Mouse (Mus musculus): ENCODE data around the gene Hopx. TPM values are rescaled to one million over a fixed set of nuclear protein-coding genes. Genes with fewer than 3 reads are reported as not detected.

Gene Hopx
- 8.4 TPM for polyA plus RNA-seq (2014; fragmentation: Illumina TruSeq; extraction: RNeasy Lipid Tissue Mini Kit (QIAGEN cat#74804); ENCODE audit: low read depth, low replicate concordance)

DNA sequence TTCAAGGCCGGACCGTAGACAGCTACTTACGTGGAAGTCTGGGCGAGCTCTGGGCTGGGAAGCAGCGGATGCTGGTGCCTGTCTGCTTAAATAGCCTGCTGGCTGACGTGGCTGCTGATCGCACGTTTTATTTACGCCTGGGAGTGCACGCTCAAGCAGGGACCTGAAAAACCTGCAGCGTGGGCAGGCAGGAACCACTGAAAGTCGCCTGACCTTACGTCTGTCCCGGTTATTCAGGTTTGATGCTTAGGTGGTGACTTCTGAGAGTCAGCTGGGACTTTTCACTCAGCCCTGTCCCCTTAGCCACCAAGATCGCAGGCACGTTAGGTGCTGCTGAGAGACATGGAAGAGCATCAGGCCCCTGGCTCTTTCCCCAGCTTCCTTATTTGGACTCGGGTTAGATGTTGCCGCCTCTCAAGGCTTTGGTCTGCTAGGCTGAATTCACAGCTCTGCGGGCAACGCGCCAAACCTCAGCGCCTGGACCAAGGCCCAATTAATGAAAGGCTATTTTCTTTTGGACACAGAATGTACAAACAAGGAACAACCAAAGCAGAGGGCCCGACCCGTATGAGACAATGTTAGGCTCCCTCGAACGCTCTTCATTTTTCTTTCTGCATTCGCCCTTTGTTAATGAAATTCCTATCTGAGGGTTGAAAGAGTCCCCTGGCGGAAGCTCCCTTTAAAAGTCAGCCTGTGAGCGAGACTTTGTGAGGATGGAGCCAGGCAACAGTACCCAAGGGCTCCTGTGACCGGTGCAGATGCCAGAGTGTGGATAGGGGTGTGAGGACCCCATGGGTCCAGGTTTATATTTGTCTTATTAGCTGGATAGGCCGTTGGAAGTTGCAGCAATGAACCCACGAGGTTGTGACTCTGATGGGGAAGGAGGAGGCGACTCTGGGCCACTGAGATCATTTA lies at the start of gene Hopx:
TSS of gene Hopx (minus strand) at position 305 of the 915 bp plus-strand sequence.

Other genes starting within 250 kb of the Hopx start
- 23.5 TPM for gene Aasdh, start 209.6 kb downstream of the Hopx start, polyA plus RNA-seq (2014; fragmentation: Illumina TruSeq; extraction: RNeasy Lipid Tissue Mini Kit (QIAGEN cat#74804); ENCODE audit: low read depth, low replicate concordance)
- 460 TPM for gene Paics, start 163.8 kb downstream of the Hopx start, polyA plus RNA-seq (2014; fragmentation: Illumina TruSeq; extraction: RNeasy Lipid Tissue Mini Kit (QIAGEN cat#74804); ENCODE audit: low read depth, low replicate concordance)
- gene Ppat, start 163.5 kb downstream of the Hopx start, polyA plus RNA-seq (2014; fragmentation: Illumina TruSeq; extraction: RNeasy Lipid Tissue Mini Kit (QIAGEN cat#74804); ENCODE audit: low read depth, low replicate concordance) = 68.3 TPM
- 134 TPM for gene Srp72, start 140.4 kb downstream of the Hopx start, polyA plus RNA-seq (2014; fragmentation: Illumina TruSeq; extraction: RNeasy Lipid Tissue Mini Kit (QIAGEN cat#74804); ENCODE audit: low read depth, low replicate concordance)
- not detected for gene Arl9, start 111.1 kb downstream of the Hopx start, polyA plus RNA-seq (2014; fragmentation: Illumina TruSeq; extraction: RNeasy Lipid Tissue Mini Kit (QIAGEN cat#74804); ENCODE audit: low read depth, low replicate concordance)
- gene Thegl, start 99.1 kb downstream of the Hopx start, polyA plus RNA-seq (2014; fragmentation: Illumina TruSeq; extraction: RNeasy Lipid Tissue Mini Kit (QIAGEN cat#74804); ENCODE audit: low read depth, low replicate concordance) = not detected
- gene Spink2, start 96.3 kb upstream of the Hopx start, polyA plus RNA-seq (2014; fragmentation: Illumina TruSeq; extraction: RNeasy Lipid Tissue Mini Kit (QIAGEN cat#74804); ENCODE audit: low read depth, low replicate concordance) = not detected
- 17.9 TPM for gene Rest, start 150.4 kb upstream of the Hopx start, polyA plus RNA-seq (2014; fragmentation: Illumina TruSeq; extraction: RNeasy Lipid Tissue Mini Kit (QIAGEN cat#74804); ENCODE audit: low read depth, low replicate concordance)
- gene Noa1, start 195.0 kb upstream of the Hopx start, polyA plus RNA-seq (2014; fragmentation: Illumina TruSeq; extraction: RNeasy Lipid Tissue Mini Kit (QIAGEN cat#74804); ENCODE audit: low read depth, low replicate concordance) = 20.6 TPM
- gene Polr2b, start 195.0 kb upstream of the Hopx start, polyA plus RNA-seq (2014; fragmentation: Illumina TruSeq; extraction: RNeasy Lipid Tissue Mini Kit (QIAGEN cat#74804); ENCODE audit: low read depth, low replicate concordance) = 77.7 TPM

Data from kidney, adult 10 weeks (tissue).